Mouse (Mus musculus): Measurements from ENCODE around the gene Pde4b. TPM values are rescaled to one million over a fixed set of nuclear protein-coding genes. Genes with fewer than 3 reads are reported as not detected.
A peak's percentile ranks its signal among the peaks of the same experiment; 100 is the strongest.

Pde4b gene
- polyA plus RNA-seq, 1 experiment: 87.4 TPM

DNA sequence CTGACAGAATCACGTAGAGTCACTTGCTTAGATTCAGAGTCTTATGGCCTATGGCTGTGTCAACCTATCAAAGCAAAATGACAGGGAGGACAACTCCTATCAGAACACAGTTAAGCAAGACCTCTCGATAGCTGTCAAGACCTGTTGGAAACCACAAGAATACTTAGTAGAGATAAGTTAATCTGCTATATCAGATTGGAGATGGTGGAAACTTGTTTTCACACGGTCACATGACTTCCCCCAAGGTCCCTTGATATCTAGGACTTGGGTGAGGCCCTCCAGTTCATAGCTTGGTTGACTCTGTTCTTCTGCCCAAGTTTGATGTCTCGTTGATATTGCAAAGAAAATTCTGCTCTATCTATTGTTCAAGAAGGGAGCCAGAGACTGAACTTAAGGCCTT lies 553.6 kb downstream of the Pde4b start:
- no peak overlapping the region for H3K4me3 ChIP-seq (ENCODE audit: insufficient read depth, low read length)
- H3K27ac ChIP-seq (ENCODE audit: insufficient read depth, low read length): no peak overlapping the region
- H3K4me1 ChIP-seq (ENCODE audit: control insufficient read depth, insufficient read depth, low read length): no peaks in the 10 kb centered on the region; the same call in 1 of the 2 replicates
- no peak for TF ChIP-seq CTCF (IDR thresholded peaks at IDR 0.05; ENCODE audit: extremely low read depth, insufficient read depth, low read length)
- no peak for TF ChIP-seq POLR2A (IDR thresholded peaks at IDR 0.05; ENCODE audit: extremely low read depth, insufficient read depth, low read length)

DNA sequence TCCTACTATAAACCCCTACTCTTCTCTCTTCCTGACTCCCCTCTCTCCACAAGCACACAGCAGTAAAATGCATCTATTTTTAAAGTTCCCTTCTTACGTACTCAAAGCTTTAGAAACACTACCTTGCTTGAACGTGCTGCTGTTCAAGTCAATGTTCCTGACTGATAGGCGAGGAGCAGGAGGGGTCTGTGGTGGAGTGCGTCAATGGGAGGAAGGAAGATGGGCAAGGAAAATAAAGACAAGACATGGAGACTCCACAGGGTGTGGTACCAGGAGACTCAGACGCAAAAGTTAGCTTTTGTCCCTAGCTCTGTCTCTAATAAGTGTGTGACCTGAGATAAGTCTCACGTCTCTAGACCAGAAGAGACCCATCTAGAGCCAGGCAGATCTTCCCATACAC lies 556.7 kb downstream of the Pde4b start:
- TF ChIP-seq CTCF (IDR thresholded peaks at IDR 0.05; ENCODE audit: extremely low read depth, insufficient read depth, low read length) (no peak), POLR2A (IDR thresholded peaks at IDR 0.05; ENCODE audit: extremely low read depth, insufficient read depth, low read length) (no peak)
- H3K27ac ChIP-seq (ENCODE audit: insufficient read depth, low read length): no peak overlapping the region
- no peak overlapping the region for H3K4me3 ChIP-seq (ENCODE audit: insufficient read depth, low read length)
- H3K4me1 ChIP-seq (ENCODE audit: control insufficient read depth, insufficient read depth, low read length): no peaks in the 10 kb centered on the region; the same call in 1 of the 2 replicates

DNA sequence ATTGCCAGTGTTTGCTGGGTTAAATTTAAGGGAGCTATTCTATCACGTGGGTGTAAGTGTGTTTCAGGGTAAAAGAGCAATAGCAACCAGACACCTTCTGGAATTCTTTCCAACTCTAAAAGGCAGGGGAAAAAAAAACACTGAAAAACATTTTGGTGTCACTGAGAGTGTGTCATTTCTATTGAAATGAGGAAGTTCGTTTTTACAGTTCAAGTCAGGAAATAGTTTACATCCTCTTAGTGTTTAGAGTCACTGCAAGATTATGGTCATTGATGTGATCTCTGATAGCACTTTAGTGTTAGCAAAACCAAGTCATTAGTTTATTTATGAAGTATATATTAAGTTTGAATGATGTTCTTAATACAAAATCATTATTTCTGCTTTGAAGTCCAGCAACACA lies 559.7 kb downstream of the Pde4b start:
- Histone ChIP-seq H3K27ac (ENCODE audit: insufficient read depth, low read length) (no peak overlapping the region), H3K4me1 (ENCODE audit: control insufficient read depth, insufficient read depth, low read length) (no peaks in the 10 kb centered on the region; the same call in 1 of the 2 replicates), H3K4me3 (ENCODE audit: insufficient read depth, low read length) (no peak overlapping the region)
- TF ChIP-seq POLR2A (IDR thresholded peaks at IDR 0.05; ENCODE audit: extremely low read depth, insufficient read depth, low read length) (no peak), CTCF (IDR thresholded peaks at IDR 0.05; ENCODE audit: extremely low read depth, insufficient read depth, low read length) (no peak)

DNA sequence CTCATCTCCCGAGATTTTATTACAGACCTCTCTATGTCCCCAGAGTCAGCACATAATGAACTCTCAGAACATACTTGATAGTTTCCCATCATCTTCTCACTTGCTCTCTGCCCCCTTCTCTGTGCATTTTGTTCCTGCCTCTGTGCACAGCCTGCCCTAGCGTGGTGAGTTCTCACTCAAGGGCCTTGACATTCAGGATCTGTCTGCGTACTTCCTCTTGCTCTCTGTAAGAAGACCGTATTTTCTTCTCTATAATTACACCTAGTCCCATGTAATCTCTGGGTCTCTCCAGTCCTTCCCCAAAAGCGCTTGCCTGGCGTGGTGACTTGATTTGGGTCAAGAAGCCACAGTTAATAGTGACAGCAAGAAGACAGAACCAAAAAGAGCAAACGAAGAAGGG lies 568.0 kb downstream of the Pde4b start:
- TF ChIP-seq POLR2A (IDR thresholded peaks at IDR 0.05; ENCODE audit: extremely low read depth, insufficient read depth, low read length): no peak
- TF ChIP-seq CTCF (IDR thresholded peaks at IDR 0.05; ENCODE audit: extremely low read depth, insufficient read depth, low read length): no peak
- Histone ChIP-seq H3K4me3 (ENCODE audit: insufficient read depth, low read length) (no peak overlapping the region), H3K27ac (ENCODE audit: insufficient read depth, low read length) (no peak overlapping the region), H3K4me1 (ENCODE audit: control insufficient read depth, insufficient read depth, low read length) (no peaks in the 10 kb centered on the region)

DNA sequence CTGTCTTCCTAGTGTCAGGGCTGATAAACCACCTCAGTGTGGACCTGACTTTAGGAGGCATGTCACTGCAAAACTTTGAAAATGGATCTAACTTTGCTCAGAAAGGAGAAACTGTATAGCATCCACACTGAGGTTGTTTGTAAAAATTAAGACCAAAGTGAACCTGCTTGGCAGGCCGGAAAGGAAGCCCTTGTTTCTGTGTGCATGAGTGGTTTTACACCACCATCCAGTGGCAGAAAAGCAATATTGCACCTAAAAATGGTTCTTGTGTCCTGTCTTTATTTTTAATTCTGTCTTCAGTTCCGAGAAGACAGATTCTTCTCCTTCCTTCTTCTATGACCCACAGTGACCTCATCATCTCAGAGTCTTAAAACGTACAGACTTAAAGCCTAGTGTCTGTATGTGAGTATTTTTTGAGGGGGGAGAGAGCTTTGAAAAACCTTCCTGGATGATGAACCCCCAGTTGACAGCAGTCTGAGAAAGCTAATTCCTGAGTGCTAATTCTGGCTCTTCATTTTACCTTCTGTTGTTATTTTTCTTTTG lies 569.2 kb downstream of the Pde4b start:
- no peaks in the 10 kb centered on the region for H3K4me1 ChIP-seq (ENCODE audit: control insufficient read depth, insufficient read depth, low read length)
- H3K4me3 ChIP-seq (ENCODE audit: insufficient read depth, low read length): no peak overlapping the region
- TF ChIP-seq CTCF (IDR thresholded peaks at IDR 0.05; ENCODE audit: extremely low read depth, insufficient read depth, low read length): peak; percentile 90
- TF ChIP-seq POLR2A (IDR thresholded peaks at IDR 0.05; ENCODE audit: extremely low read depth, insufficient read depth, low read length): no peak
- no peak overlapping the region for H3K27ac ChIP-seq (ENCODE audit: insufficient read depth, low read length)

Other genes with a start within 250 kb of the Pde4b start
- not detected in 2 replicates for gene B020004J07Rik, start 243.5 kb upstream of the Pde4b start, polyA plus RNA-seq (2012; rRNA removed)
- gene C130073F10Rik, start 193.8 kb upstream of the Pde4b start, polyA plus RNA-seq (2012; rRNA removed): not detected in 2 replicates
- not detected in 2 replicates for gene Gm12800, start 178.4 kb upstream of the Pde4b start, polyA plus RNA-seq (2012; rRNA removed)
- gene Gm12794, start 147.1 kb upstream of the Pde4b start, polyA plus RNA-seq (2012; rRNA removed): not detected in 2 replicates
- not detected in 2 replicates for gene Gm12790, start 106.5 kb upstream of the Pde4b start, polyA plus RNA-seq (2012; rRNA removed)
- not detected in 2 replicates for gene Gm12789, start 100.9 kb upstream of the Pde4b start, polyA plus RNA-seq (2012; rRNA removed)